Mouse (Mus musculus) brain, embryonic 18.5 days (tissue): ENCODE data around the gene Usp21.

ENCODE experiments used
- DNase-seq: peaks from one replicate; pipeline ENCODE4 v3.0.0-alpha.2; 2012; ENCODE audit warnings: low read depth, low spot score

Usp21 gene

GRCm38 (mm10) chr1:171265971-171266744, 21.6 kb downstream of the Usp21 start:
- no peak for DNase-seq

- DNase-seq: no peak
Observed at GRCm38 (mm10) chr1:171263666-171264461, 23.9 kb downstream of the Usp21 start.

GRCm38 (mm10) chr1:171263185-171263611, 24.6 kb downstream of the Usp21 start:
- DNase-seq: peak; percentile 83

GRCm38 (mm10) chr1:171262594-171263130, 25.1 kb downstream of the Usp21 start:
- peak; percentile 79 for DNase-seq

GRCm38 (mm10) chr1:171260316-171260715, 27.5 kb downstream of the Usp21 start:
- DNase-seq: no peak

GRCm38 (mm10) chr1:171258921-171259320, 28.9 kb downstream of the Usp21 start:
- DNase-seq: no peak

- DNase-seq: no peak
Observed at GRCm38 (mm10) chr1:171257781-171258180, 30.0 kb downstream of the Usp21 start.

- no peak for DNase-seq
Observed at GRCm38 (mm10) chr1:171256937-171257548, 30.7 kb downstream of the Usp21 start.

- no peak for DNase-seq
Observed at GRCm38 (mm10) chr1:171256095-171256818, 31.5 kb downstream of the Usp21 start.

GRCm38 (mm10) chr1:171252415-171252814, 35.4 kb downstream of the Usp21 start:
- no peak for DNase-seq

GRCm38 (mm10) chr1:171251594-171252324, 36.0 kb downstream of the Usp21 start:
- DNase-seq: no peak

GRCm38 (mm10) chr1:171250680-171251593, 36.9 kb downstream of the Usp21 start, which contains the start of gene Ndufs2:
TSS of gene Ndufs2 (minus strand) at chr1:171251388.
- no peak for DNase-seq

- no peak for DNase-seq
Observed at GRCm38 (mm10) chr1:171249913-171250600, 37.7 kb downstream of the Usp21 start, which contains the start of gene Adamts4. TSS of gene Adamts4 (plus strand) at chr1:171250421.

GRCm38 (mm10) chr1:171248386-171249226, 39.2 kb downstream of the Usp21 start:
- DNase-seq: no peak

GRCm38 (mm10) chr1:171247916-171248315, 39.9 kb downstream of the Usp21 start:
- no peak for DNase-seq

GRCm38 (mm10) chr1:171247453-171247841, 40.3 kb downstream of the Usp21 start:
- DNase-seq: no peak

GRCm38 (mm10) chr1:171246709-171247452, 40.9 kb downstream of the Usp21 start:
- peak; percentile 97 for DNase-seq
